Mouse (Mus musculus) MEL (cell line): ENCODE results near the gene Pef1. TPM values are rescaled to one million over a fixed set of nuclear protein-coding genes. Genes with fewer than 3 reads are reported as not detected.

Source experiments
- DNase-seq: peaks from one replicate; pipeline ENCODE4 v3.0.0; 2011; ENCODE audit warnings: low read depth, low spot score
- H3K27ac ChIP-seq: 2 replicates; pipeline ENCODE4 v1.5.1; 2012; ENCODE audit warnings: low read depth, mild to moderate bottlenecking, control low read depth, low read length, moderate library complexity; ENCODE audit not compliant: control insufficient read depth
- H3K27me3 ChIP-seq, 2 experiments: fragments of 150-350 bp in 1 of 2; sonication (generic) in 1 of 2; 2 replicates each; pipeline ENCODE4 v1.6.1; 2012; ENCODE audit warnings: low read length in 2 of 2, mild to moderate bottlenecking in 2 of 2, improper control_type of control experiment in 1 of 2, moderate library complexity in 1 of 2; ENCODE audit not compliant: insufficient read depth in 2 of 2, control insufficient read depth in 1 of 2
- H3K36me3 ChIP-seq, 2 experiments: 2 replicates each; pipeline ENCODE4 v1.6.1; 2012 to 2014; ENCODE audit warnings: low read length in 2 of 2, improper control_type of control experiment in 1 of 2, inconsistent platforms in 1 of 2, mild to moderate bottlenecking in 1 of 2; ENCODE audit not compliant: insufficient read depth in 2 of 2, control insufficient read depth in 1 of 2
- H3K4me1 ChIP-seq, 2 experiments: fragments of 150-350 bp in 1 of 2; sonication (generic) in 1 of 2; 2 replicates each; pipeline ENCODE4 v1.6.1; 2012; ENCODE audit warnings: low read length in 2 of 2, improper control_type of control experiment in 1 of 2, mild to moderate bottlenecking in 1 of 2; ENCODE audit not compliant: insufficient read depth in 2 of 2, control insufficient read depth in 1 of 2
- H3K4me3 ChIP-seq, 2 experiments: fragments of 150-350 bp in 1 of 2; sonication (generic) in 1 of 2; 2 replicates each; pipeline ENCODE4 v1.5.1; 2012; ENCODE audit warnings: low read depth in 2 of 2, low read length in 2 of 2, mild to moderate bottlenecking in 2 of 2, moderate library complexity in 2 of 2, control low read depth in 1 of 2, improper control_type of control experiment in 1 of 2; ENCODE audit not compliant: control insufficient read depth in 1 of 2, insufficient read depth in 1 of 2
- H3K79me2 ChIP-seq: 2 replicates; pipeline ENCODE4 v1.6.1; 2012; ENCODE audit warnings: mild to moderate bottlenecking, low read length, moderate library complexity; ENCODE audit not compliant: control insufficient read depth, poor library complexity, insufficient read depth
- H3K9ac ChIP-seq: 2 replicates; pipeline ENCODE4 v1.6.1; 2012; ENCODE audit warnings: low read depth, mild to moderate bottlenecking, control low read depth, low read length, moderate library complexity; ENCODE audit not compliant: control insufficient read depth, poor library complexity, severe bottlenecking
- H3K9me3 ChIP-seq: fragments of 150-350 bp; sonication (generic); replicated peaks from 2 replicates; pipeline ENCODE4 v1.6.1; 2012; ENCODE audit warnings: mild to moderate bottlenecking, low read length, improper control_type of control experiment, moderate library complexity; ENCODE audit not compliant: insufficient read depth
- BHLHE40 ChIP-seq: IDR thresholded peaks from 2 replicates; pipeline ENCODE4 v1.6.1; 2012; ENCODE audit warnings: low read depth, mild to moderate bottlenecking, inconsistent platforms, low read length, improper control_type of control experiment, borderline replicate concordance
- CHD2 ChIP-seq: IDR thresholded peaks from 2 replicates; pipeline ENCODE4 v1.6.1; 2011; ENCODE audit warnings: low read length, improper control_type of control experiment
- CTCF ChIP-seq, 3 experiments: IDR thresholded peaks in 2 of 3; conservative IDR thresholded peaks in 1 of 3; 2 replicates each; pipeline ENCODE4 v1.5.1; 2011 to 2012; ENCODE audit warnings: low read length in 3 of 3, low read depth in 2 of 3, mild to moderate bottlenecking in 2 of 3, improper control_type of control experiment in 1 of 3, inconsistent platforms in 1 of 3, mixed read lengths in 1 of 3, moderate library complexity in 1 of 3; ENCODE audit not compliant: control insufficient read depth in 1 of 3, insufficient read depth in 1 of 3, poor library complexity in 1 of 3, severe bottlenecking in 1 of 3
- ETS1 ChIP-seq: IDR thresholded peaks from 2 replicates; pipeline ENCODE4 v1.6.1; 2012; ENCODE audit warnings: low read depth, mild to moderate bottlenecking, inconsistent platforms, low read length, improper control_type of control experiment, moderate library complexity
- GATA1 ChIP-seq: IDR thresholded peaks from 2 replicates; pipeline ENCODE4 v1.6.1; 2011; ENCODE audit warnings: low read depth, low read length, improper control_type of control experiment
- KAT2A ChIP-seq: conservative IDR thresholded peaks from 2 replicates; pipeline ENCODE4 v1.6.1; 2012; ENCODE audit warnings: low read depth, low read length, improper control_type of control experiment, inconsistent platforms
- MAFK ChIP-seq: IDR thresholded peaks from 2 replicates; pipeline ENCODE4 v1.6.1; 2011; ENCODE audit warnings: low read depth, mild to moderate bottlenecking, low read length, improper control_type of control experiment, borderline replicate concordance
- MEF2A ChIP-seq: IDR thresholded peaks from 2 replicates; pipeline ENCODE4 v1.6.1; 2014; ENCODE audit warnings: low read depth, mild to moderate bottlenecking, inconsistent platforms, low read length, improper control_type of control experiment; ENCODE audit not compliant: poor library complexity, insufficient replicate concordance, severe bottlenecking; ENCODE audit errors: extremely low read depth
- MXI1 ChIP-seq: IDR thresholded peaks from 2 replicates; pipeline ENCODE4 v1.6.1; 2011; ENCODE audit warnings: mild to moderate bottlenecking, low read depth, low read length, improper control_type of control experiment
- MYB ChIP-seq: IDR thresholded peaks from 2 replicates; pipeline ENCODE4 v1.6.1; 2011; ENCODE audit warnings: mild to moderate bottlenecking, low read depth, low read length, improper control_type of control experiment
- NRF1 ChIP-seq: IDR thresholded peaks from 2 replicates; pipeline ENCODE4 v1.6.1; 2014; ENCODE audit warnings: low read depth, mild to moderate bottlenecking, inconsistent platforms, low read length, improper control_type of control experiment, moderate library complexity; ENCODE audit not compliant: poor library complexity, insufficient read depth, severe bottlenecking
- POLR2A ChIP-seq, 2 experiments: IDR thresholded peaks; 2 replicates each; pipeline ENCODE4 v1.6.1; 2011 to 2012; ENCODE audit warnings: low read length in 2 of 2, mild to moderate bottlenecking in 2 of 2, control low read depth in 1 of 2, improper control_type of control experiment in 1 of 2, low read depth in 1 of 2, moderate library complexity in 1 of 2; ENCODE audit not compliant: control insufficient read depth in 1 of 2, insufficient read depth in 1 of 2, poor library complexity in 1 of 2
- POLR2AphosphoS2 ChIP-seq: IDR thresholded peaks from 2 replicates; pipeline ENCODE4 v1.6.1; 2011; ENCODE audit warnings: low read length, improper control_type of control experiment
- POLR2AphosphoS5 ChIP-seq: IDR thresholded peaks from 2 replicates; pipeline ENCODE4 v1.6.1; 2012; ENCODE audit warnings: low read depth, borderline replicate concordance, mild to moderate bottlenecking, inconsistent platforms, low read length, moderate library complexity, mixed read lengths
- RCOR1 ChIP-seq: IDR thresholded peaks from 2 replicates; pipeline ENCODE4 v1.6.1; 2012; ENCODE audit warnings: low read depth, mild to moderate bottlenecking, inconsistent platforms, low read length, improper control_type of control experiment
- SIN3A ChIP-seq: IDR thresholded peaks from 2 replicates; pipeline ENCODE4 v1.6.1; 2012; ENCODE audit warnings: low read length, improper control_type of control experiment, inconsistent platforms
- TAL1 ChIP-seq: IDR thresholded peaks from 2 replicates; pipeline ENCODE4 v1.6.1; 2012; ENCODE audit warnings: mild to moderate bottlenecking, inconsistent platforms, low read length, moderate library complexity, mixed read lengths
- TCF12 ChIP-seq: IDR thresholded peaks from 2 replicates; pipeline ENCODE4 v1.6.1; 2014; ENCODE audit warnings: low read depth, mild to moderate bottlenecking, inconsistent platforms, low read length, improper control_type of control experiment, moderate library complexity
- UBTF ChIP-seq: IDR thresholded peaks from 2 replicates; pipeline ENCODE4 v1.6.1; 2012; ENCODE audit warnings: low read depth, mild to moderate bottlenecking, inconsistent platforms, low read length, improper control_type of control experiment, moderate library complexity, borderline replicate concordance; ENCODE audit not compliant: insufficient read depth
- ZC3H11A ChIP-seq: IDR thresholded peaks from 2 replicates; pipeline ENCODE4 v1.6.1; 2012; ENCODE audit warnings: low read depth, mild to moderate bottlenecking, inconsistent platforms, low read length, improper control_type of control experiment
- ZKSCAN1 ChIP-seq: IDR thresholded peaks from 2 replicates; pipeline ENCODE4 v1.6.1; 2012; ENCODE audit warnings: low read depth, mild to moderate bottlenecking, inconsistent platforms, low read length, improper control_type of control experiment, moderate library complexity
- polyA plus RNA-seq, 2 experiments: library from polyadenylated mRNA; stranded (reverse) in 1 of 2; unstranded in 1 of 2; fragments of >175 nt in 1 of 2; fragments of >200 nt in 1 of 2; gene quantifications; 2 replicates each; pipeline versions ENCODE4 v1.2.1 to v1.2.4; 2012; ENCODE audit warnings: low replicate concordance in 2 of 2, low read depth in 1 of 2; ENCODE audit not compliant: insufficient read length in 2 of 2, insufficient read depth in 1 of 2, missing spikeins in 1 of 2
- total RNA-seq: library from RNA; depleted of rRNA; stranded (reverse); fragments of 300-350 nt; gene quantifications from 2 replicates; pipeline ENCODE4 v1.2.3, GENCODE M21; 2012

Pef1 gene
- total and polyA plus RNA-seq, 3 experiments: 27.3 to 49.8 TPM; not detected in 1

DNA sequence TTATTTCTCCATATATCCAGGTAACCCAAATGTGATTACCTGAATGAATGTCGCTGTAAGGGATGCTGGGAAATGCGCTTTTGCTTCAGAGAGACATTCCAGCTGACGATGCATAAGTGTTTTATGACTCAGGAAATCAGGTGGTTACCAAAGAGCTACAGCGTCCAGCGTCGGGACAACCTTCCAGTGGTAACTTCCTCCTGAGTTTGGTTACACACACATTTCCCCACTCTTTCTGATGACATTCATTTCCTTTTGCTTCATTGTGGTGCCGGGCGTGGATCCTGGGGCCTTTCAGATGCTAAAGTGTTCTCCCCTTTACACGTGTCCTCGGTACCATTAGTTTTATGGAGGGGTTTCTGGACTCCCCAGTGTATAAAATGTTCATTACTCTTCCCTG lies 46.0 kb downstream of the Pef1 start:
- no peaks in the 10 kb centered on the region for H3K9me3 ChIP-seq
- H3K9ac ChIP-seq: no peak overlapping the region
- no peaks in the 10 kb centered on the region for H3K79me2 ChIP-seq
- H3K4me1 ChIP-seq: no peaks in the 10 kb centered on the region
- TF ChIP-seq CHD2 (no peak), NRF1 (no peak), KAT2A (no peak), POLR2AphosphoS5 (no peak)
- TF ChIP-seq, all 39 proteins: peak for 0
- Histone ChIP-seq H3K36me3 (no peaks in the 10 kb centered on the region), H3K27ac (no peak overlapping the region), H3K4me3 (no peak overlapping the region), H3K27me3 (peaks cover 18 to 31% of the 10 kb centered on the region in 2 experiments)
- no peak for DNase-seq

DNA sequence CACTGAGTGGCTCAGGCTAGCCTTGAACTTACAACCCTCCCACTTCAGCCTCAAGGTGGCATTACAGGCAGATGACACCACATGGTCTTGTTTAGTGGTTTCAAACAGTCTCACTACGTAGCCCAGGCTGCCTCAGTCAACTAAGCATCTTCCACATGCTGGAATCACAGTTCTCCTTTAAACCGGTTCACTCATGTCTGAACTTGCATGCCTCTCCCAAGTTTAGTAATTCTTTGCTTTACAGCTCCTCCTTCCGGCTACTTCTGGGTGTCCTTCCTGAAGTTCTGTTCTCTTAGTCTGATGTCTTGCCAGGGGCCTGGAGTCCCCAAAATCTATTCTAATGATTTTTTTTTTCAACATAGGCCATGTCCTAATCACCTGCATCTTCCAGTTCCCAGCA lies 51.9 kb downstream of the Pef1 start:
- Histone ChIP-seq H3K36me3 (no peaks in the 10 kb centered on the region), H3K4me1 (no peaks in the 10 kb centered on the region), H3K9ac (no peak overlapping the region), H3K79me2 (no peaks in the 10 kb centered on the region), H3K4me3 (no peak overlapping the region), H3K9me3 (no peaks in the 10 kb centered on the region), H3K27me3 (peaks cover 17 to 19% of the 10 kb centered on the region in 2 experiments), H3K27ac (no peak overlapping the region)
- TF ChIP-seq KAT2A: no peak
- no peak for TF ChIP-seq TAL1
- DNase-seq: no peak

DNA sequence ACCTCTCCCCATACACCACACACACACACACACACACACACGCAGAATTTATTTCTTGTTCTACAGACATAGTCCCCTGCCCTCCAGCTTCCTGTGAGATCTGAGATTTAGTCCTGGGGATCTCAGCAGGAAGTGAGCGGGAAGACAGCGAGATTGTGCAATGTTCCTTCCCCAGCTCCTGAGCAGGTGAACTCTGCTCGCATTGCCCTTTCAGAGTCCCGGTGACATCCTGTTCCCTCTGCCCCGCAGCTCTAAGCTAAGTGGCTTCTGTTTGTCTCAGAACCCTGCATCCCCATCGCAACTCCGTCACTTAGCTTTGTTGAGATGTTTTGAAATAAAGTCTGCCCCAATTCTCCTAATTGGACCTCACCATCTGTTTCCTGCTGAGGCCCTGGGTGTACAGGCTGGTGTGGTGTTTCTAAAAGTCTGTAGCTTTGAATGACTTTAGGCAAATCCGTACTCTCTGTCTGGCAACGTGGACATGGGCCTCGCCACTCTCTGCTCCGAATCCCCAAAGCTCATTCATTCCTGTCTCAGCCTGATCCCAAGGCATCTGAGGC lies 54.5 kb downstream of the Pef1 start:
- H3K4me3 ChIP-seq: no peak overlapping the region
- no peak for DNase-seq
- H3K36me3 ChIP-seq: no peaks in the 10 kb centered on the region

More for the DNA sequence above, 54.5 kb downstream of the Pef1 start:
- no peak overlapping the region for H3K27ac ChIP-seq
- no peaks in the 10 kb centered on the region for H3K79me2 ChIP-seq
- H3K4me1 ChIP-seq: no peaks in the 10 kb centered on the region
- H3K27me3 ChIP-seq: peaks cover 13 to 18% of the 10 kb centered on the region in 2 experiments
- no peak overlapping the region for H3K9ac ChIP-seq
- no peak for TF ChIP-seq MXI1
- TF ChIP-seq BHLHE40: no peak
- TF ChIP-seq POLR2AphosphoS5: no peak
- no peak for TF ChIP-seq POLR2A (IDR thresholded peaks at IDR 0.05; ENCODE audit: control insufficient read depth in 1 of 2, insufficient read depth in 1 of 2, low read depth in 1 of 2, low read length in 2 of 2, poor library complexity in 1 of 2)
- TF ChIP-seq MEF2A: no peak
- TF ChIP-seq ZKSCAN1: no peak
- TF ChIP-seq SIN3A: no peak
- TF ChIP-seq RCOR1: no peak
- no peak for TF ChIP-seq MYB
- TF ChIP-seq GATA1: no peak
- TF ChIP-seq TAL1: no peak
- no peak for TF ChIP-seq POLR2AphosphoS2
- TF ChIP-seq UBTF: no peak
- TF ChIP-seq MAFK: no peak
- TF ChIP-seq CTCF (IDR thresholded peaks at IDR 0.05 in 2 of 3, conservative IDR thresholded peaks at IDR 0.05 in 1 of 3; ENCODE audit: control insufficient read depth in 1 of 3, insufficient read depth in 1 of 3, low read depth in 2 of 3, low read length in 3 of 3, poor library complexity in 1 of 3, severe bottlenecking in 1 of 3): no peak
- no peak for TF ChIP-seq ETS1
- no peak for TF ChIP-seq ZC3H11A
- TF ChIP-seq TCF12: no peak
- no peaks in the 10 kb centered on the region for H3K9me3 ChIP-seq
